Mouse (Mus musculus): ENCODE measurements around the gene Lmntd2.

Gene Lmntd2

DNA sequence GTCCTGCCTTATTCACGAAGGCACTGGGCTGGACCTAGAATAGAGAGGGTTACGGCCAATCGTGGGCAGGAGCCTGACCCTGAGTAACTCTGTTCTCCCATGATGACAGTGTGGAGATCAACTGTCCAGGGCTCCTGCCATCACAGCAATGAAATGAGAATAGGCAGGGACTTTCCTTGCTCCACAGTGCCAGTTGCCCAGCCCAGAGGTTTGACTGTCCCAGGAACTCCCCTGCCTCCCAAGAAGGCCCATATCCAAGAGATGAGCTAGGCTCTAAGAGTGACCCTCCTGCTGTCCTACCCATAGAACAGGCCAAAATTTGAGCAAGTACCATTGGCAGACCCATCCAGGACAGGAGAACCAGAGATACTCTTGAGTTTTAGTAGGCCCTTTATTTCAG is 25.1 kb downstream of the Lmntd2 start:
- no peak for DNase-seq

DNA sequence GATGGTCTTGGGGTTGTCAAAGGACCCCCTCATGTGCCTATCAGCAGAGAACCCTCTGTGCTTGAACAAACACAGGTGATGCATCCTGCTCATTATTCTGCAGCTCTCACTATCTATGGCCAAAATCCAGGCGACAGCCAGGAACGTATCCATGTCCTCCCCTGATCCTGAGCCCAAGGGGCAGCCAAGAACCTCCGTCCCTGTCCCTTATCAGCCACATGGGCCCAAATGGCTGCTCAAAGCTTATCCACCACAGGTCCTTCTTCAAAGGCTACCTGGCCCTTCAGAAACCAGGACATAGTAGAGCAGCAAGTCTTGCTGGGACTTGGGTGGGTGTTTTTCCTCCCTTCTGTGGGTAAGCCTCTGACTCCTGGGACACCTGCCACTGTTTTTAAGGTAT is 25.7 kb downstream of the Lmntd2 start:
- no peak for DNase-seq

DNA sequence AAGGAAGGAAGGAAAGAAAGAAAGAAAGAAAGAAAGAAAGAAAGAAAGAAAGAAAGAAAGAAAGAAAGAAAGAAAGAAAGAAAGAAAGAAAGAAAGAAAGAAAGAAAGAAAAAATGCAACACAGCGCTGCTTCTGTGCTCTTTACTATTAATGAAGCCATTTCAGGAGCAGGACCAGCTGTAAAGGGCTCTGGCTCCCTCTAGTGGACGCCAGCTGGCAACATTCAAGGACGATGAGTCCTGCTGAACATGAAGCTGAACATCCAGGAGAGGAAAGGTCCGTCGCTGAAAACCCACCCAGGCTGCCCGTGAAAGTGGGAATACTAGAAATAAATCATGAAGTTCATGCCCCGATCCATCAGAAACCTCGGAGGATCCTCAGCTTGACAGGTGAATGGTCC is 37.7 kb downstream of the Lmntd2 start:
- peak; percentile 90 for DNase-seq

DNA sequence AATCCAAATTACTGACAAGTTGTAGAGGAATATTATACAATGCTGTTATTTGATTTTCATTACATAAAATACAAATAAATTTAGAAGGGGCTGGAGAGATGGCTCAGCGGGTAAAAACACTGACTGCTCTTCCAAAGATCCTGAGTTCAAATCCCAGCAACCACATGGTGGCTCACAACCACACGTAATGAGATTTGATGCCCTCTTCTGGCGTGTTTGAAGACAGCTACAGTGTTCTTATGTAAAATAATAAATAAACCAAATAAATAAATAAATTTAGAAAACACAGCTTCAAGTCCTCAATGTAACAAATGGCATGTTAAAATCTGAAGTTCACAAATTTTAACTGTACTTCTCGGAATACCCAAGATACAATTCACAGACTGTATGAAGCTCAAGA is 38.8 kb downstream of the Lmntd2 start:
- no peak for DNase-seq

DNA sequence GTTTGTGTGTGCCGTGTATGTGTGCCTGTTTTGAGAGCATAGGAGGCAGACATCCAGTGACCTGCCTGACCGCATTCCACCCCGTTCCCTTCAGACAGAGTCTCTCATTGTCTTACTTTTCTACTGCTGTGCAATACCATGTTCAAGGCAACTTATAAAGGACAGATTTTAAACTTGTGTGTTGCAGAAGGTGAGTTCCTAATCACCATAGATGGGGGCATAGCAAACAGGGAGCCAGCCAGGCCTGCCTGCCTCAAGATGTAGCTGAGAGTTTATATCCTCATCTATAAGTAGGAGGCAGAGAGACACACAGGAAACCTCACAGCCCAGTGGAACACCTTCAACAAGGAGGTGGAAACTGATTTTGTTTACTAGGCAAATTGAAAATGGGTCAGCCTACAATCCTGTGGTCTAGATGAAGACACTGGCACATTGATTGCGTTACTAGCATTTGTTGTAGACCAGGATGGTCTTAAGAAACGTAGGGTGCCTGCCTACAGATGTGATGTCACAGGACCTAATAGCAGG is 40.5 kb downstream of the Lmntd2 start:
- DNase-seq: no peak

DNA sequence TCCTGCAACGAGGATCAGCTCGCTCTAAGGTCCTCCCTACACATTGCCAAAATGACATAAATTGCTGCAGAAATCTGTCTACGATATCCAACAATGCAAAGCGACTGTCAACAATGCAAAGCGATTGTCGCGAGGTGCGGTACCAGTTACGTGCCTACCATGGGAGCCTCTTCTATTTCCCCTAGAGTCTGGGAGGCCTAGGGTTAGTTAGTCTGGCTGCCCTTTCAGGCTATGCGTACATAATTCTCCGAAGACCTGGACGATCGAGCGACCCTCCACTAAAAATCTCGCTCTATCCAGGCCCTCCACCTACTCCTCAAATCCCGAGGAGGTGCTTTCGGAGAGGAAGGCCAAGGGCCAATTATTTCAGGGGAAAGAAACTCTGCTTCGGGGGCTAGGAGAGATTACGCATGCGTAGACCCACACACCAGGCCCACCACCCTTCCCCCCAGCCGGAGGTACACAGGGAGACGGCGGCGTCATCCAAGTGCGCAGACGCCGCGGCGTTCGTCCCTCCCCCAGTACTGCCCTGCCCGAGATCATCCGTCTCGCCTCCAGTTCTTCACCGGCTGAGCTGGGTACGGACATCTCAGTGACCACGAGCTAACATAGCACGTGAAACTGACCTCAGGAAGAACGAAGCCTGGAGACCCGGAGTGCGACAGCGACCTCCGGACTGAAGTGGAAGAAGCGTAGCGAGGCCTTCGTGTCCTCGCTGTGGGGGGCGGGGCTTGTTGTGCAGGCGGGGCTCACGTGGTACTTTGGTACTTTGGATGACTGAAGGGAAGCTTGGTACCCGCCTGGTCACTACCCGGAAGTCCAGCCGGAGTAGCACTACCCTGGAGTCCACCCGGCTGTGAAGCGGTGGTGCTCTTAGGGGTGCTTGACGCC is 41.5 kb downstream of the Lmntd2 start, which contains the start of gene Rnh1:
Gene Rnh1 (minus strand): TSS at position 742 of the 891 bp plus-strand sequence.
- peak; percentile 97 for DNase-seq

DNA sequence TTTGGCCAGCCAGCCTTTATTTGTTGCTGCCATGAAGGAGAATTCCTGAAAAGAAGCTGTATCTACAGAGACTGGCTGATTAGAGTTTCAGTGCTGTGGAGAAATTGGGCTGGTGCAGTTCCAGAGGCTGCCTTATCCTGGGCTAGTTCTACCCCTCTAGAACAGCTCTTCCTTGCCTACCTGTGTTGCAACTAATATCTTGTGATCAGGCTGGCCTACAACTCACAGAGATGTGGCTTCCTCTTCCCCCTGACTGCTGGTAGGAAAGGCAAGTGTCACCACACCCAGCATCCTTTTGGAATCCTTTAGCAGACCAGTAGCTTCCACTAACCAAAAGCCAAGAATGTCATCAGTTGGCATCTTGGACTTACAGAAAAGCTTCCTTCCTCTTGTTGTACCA is 44.0 kb downstream of the Lmntd2 start:
- no peak for DNase-seq

DNA sequence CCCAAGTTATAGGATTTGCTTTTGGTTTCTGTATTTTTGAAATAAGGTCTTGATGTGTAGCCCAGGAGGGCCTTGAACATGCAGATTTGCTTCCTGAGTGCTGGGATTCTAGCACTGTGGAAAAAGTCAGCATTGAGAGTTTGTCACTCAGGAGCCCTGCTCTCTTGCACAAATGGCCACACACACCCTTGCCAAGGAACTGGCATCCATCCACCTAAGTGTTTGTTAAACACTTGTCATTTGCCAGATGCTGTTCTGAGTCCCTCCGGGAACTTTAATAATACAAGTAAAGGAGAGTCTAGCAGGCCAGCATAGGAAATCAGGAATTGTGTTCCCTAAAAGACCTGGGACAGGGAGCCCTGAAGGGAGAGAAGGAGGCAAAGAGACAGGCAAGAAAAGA is 44.6 kb downstream of the Lmntd2 start:
- DNase-seq: no peak

DNA sequence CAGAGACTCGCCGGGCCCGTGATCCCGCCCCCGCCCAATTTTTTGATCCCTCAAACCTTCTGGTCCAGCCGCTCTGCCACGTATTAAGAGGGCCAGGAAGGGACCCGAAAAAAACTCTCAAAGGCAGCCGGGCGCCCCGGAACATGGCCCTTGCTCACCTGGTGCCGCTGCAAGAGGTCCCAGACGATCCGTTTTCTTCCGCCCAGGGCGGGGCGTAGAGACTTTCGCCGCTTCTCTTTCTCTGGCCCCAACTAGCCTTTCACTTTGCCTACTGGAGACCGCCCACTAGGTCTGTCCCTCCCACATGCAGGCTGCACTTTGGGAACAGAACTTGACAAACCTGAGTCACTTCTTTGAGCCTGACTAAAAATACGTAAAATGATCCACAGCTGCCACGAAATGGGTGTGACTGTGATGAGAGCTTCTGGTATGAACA is 45.3 kb downstream of the Lmntd2 start:
- DNase-seq: peak; percentile 29

DNA sequence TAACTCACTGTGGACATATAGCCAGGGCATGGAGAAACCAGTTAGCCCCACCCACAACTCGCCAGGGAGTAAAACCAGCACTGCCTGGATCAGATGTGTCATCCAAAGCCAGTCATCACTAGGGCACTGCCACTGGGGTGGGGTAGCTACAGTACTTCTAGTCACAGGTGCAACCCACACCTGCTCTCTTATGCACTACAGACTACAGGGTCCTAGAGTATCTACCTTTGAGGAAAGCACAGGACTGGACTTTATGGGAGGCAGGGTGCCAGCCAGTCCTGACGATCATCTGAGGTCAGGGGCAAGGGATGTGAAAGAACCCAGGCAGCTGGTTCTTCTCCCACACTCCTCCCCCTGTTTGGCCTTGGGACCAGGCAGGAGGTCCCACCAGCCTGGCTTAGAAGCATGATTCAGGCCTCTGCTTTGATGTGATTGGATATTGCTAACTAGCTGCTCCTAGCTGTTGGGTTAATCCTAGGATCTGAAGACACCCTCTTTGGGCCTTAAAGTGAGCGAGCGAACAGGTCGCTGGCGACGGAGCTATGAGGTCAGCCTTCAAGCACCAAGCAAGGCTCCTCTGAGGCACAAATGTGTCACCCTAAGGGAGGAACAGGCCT is 45.9 kb downstream of the Lmntd2 start:
- DNase-seq: peak; percentile 60

DNA sequence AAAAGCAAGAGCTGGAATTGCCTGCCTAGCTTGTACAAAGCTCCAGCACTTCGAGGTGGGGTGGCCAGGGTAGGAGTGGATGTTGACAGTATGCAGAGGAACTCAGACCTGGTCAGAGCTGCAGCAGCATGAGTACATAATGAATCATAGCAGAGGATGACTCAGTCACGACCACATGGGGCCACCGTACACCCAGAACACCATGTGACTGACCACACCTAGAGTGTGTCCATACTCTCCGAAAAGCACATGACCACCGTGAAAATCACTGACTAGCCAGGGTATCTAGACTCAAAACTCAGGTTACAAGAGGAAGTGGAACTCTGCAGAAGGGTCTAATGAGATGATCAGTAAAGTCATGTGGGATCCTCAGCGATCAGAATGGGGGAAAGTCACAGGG is 49.0 kb downstream of the Lmntd2 start:
- DNase-seq: no peak

DNA sequence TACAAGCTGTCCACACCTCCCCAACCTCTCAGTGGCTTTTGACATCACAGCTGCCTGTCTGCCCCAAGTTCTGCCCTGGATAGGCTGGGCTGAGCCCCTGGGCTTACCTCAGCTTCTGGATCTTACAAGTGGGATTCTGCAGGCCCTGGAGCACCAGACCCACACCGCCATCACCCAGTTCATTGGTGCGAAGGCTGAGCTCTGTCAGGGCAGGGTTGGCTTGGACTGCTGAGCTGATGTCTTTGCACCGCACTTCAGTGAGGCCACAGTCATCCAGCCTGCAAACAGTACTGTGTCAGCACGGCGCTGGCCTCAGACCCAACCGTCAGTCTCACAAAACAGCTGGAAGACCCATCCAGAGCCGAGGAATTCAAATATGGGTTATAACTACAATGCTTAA is 49.5 kb downstream of the Lmntd2 start:
- DNase-seq: no peak
